Mouse (Mus musculus) heart, postnatal 14 days (tissue): ENCODE data around the gene Tfap2a. TPM values are rescaled to one million over a fixed set of nuclear protein-coding genes. Genes with fewer than 3 reads are reported as not detected.

Experiments used
- DNase-seq, 2 experiments: peaks; one replicate each; pipeline ENCODE4 v3.0.0; 2021 to 2022
- intact Hi-C: fragments of 180-260 bp; cut with DNase I; formaldehyde crosslinking; loops from one replicate; pipeline ENCODE4 v1.15.1; 2025
- total RNA-seq, 2 experiments: library from RNA; stranded (reverse); gene quantifications; 2 replicates each; pipeline ENCODE4 v1.2.3; 2021

Gene Tfap2a
- total RNA-seq, 2 experiments from 2014 or later: 0.22 to 0.26 TPM

GRCm38 (mm10) chr13:40676730-40677129, 61.4 kb downstream of the Tfap2a start:
- no peak for DNase-seq
- intact Hi-C loops: no loop called here

Other genes starting within 250 kb of the Tfap2a start
- 10 to 100 TPM; 12.1 to 14.1 TPM for gene Gcnt2, start 121.4 kb upstream of the Tfap2a start, total RNA-seq